Mouse (Mus musculus) left cerebral cortex, adult 11 months (tissue): ENCODE measurements around the gene Tmem88.
"Not testable (repeated sequence)": the region's sequence is repeated elsewhere in the genome, so short reads cannot be mapped to it uniquely, and the experiment has no call there.

Source experiments
- DNase-seq: peaks from one replicate; pipeline ENCODE4 v3.0.0; 2022; ENCODE audit warnings: low spot score

Tmem88 gene

GRCm38 (mm10) chr11:69403691-69404594, 5.9 kb upstream of the Tmem88 start:
- DNase-seq: no peak

- DNase-seq: no peak
These were observed 4.0 kb upstream of the Tmem88 start for GRCm38 (mm10) chr11:69401987-69402386.

GRCm38 (mm10) chr11:69401210-69401637, 3.2 kb upstream of the Tmem88 start:
- DNase-seq: peak; percentile 91

- DNase-seq: no peak
These were observed 2.2 kb upstream of the Tmem88 start for GRCm38 (mm10) chr11:69400083-69400850.

GRCm38 (mm10) chr11:69399201-69400082, 1.4 kb upstream of the Tmem88 start:
- no peak for DNase-seq

GRCm38 (mm10) chr11:69398486-69399200, 609 bp upstream of the Tmem88 start:
- no peak for DNase-seq

GRCm38 (mm10) chr11:69397581-69398057, 415 bp downstream of the Tmem88 start:
- no peak for DNase-seq

- no peak for DNase-seq
These were observed 1.3 kb downstream of the Tmem88 start for GRCm38 (mm10) chr11:69396772-69397171.

- DNase-seq: peak; percentile 98
These were observed 2.2 kb downstream of the Tmem88 start for GRCm38 (mm10) chr11:69395634-69396373.

GRCm38 (mm10) chr11:69395235-69395633, 2.8 kb downstream of the Tmem88 start, which contains the start of the genes Naa38 and Cyb5d1:
TSS of gene Naa38 (plus strand) at chr11:69395487.
TSS of gene Cyb5d1 (minus strand) at chr11:69395631.
- DNase-seq: peak; percentile 90

- not testable (repeated sequence) for DNase-seq
These were observed 3.4 kb downstream of the Tmem88 start for GRCm38 (mm10) chr11:69394591-69395167.

- no peak for DNase-seq
These were observed 7.5 kb downstream of the Tmem88 start for GRCm38 (mm10) chr11:69390400-69391034.

GRCm38 (mm10) chr11:69389531-69390399, 8.3 kb downstream of the Tmem88 start:
- no peak for DNase-seq

- DNase-seq: no peak
These were observed 9.4 kb downstream of the Tmem88 start for GRCm38 (mm10) chr11:69388680-69389079.

- no peak for DNase-seq
These were observed 11.3 kb downstream of the Tmem88 start for GRCm38 (mm10) chr11:69386758-69387157.

- no peak for DNase-seq
These were observed 13.1 kb downstream of the Tmem88 start for GRCm38 (mm10) chr11:69384979-69385378.

- DNase-seq: no peak
These were observed 15.4 kb downstream of the Tmem88 start for GRCm38 (mm10) chr11:69382478-69383105.

- no peak for DNase-seq
These were observed 16.7 kb downstream of the Tmem88 start for GRCm38 (mm10) chr11:69381356-69381755.
